Mouse (Mus musculus): ENCODE results near the gene Atg2a. TPM values are rescaled to one million over a fixed set of nuclear protein-coding genes. Genes with fewer than 3 reads are reported as not detected.

Gene Atg2a
- total RNA-seq, 2 experiments from 2014 or later, result 31.1 to 38.3 TPM

Small RNA genes within 50 kb of the gene (microRNA-seq; reads per million reads assigned to microRNA genes)
- gene Mir192 (8.6 to 30.5 reads per million in 2 experiments), gene Mir194-2 (24.1 to 25.9 reads per million in 2 experiments)

Other genes starting within 250 kb of the Atg2a start
- 10 to 100 TPM; 20.5 to 21.9 TPM for gene Capn1, start 225.8 kb upstream of the Atg2a start, total RNA-seq (2021)
- gene Syvn1, start 195.1 kb upstream of the Atg2a start, total RNA-seq (2021), result 10 to 100 TPM; 41.8 to 45.7 TPM
- 10 to 100 TPM; 43.1 to 47.4 TPM for gene Mrpl49, start 183.9 kb upstream of the Atg2a start, total RNA-seq (2021)
- 100 to 1,000 TPM; 588 to 687 TPM for gene Fau, start 183.8 kb upstream of the Atg2a start, total RNA-seq (2021)
- gene Znhit2, start 180.5 kb upstream of the Atg2a start, total RNA-seq (2021), result 10 to 100 TPM; 38.0 to 41.5 TPM
- 10 to 100 TPM; 27.8 to 28.8 TPM for gene Tm7sf2, start 173.3 kb upstream of the Atg2a start, total RNA-seq (2021)
- gene Vps51, start 164.4 kb upstream of the Atg2a start, total RNA-seq (2021), result 10 to 100 TPM; 83.7 to 96.3 TPM
- not detected for gene Tmem262, start 161.6 kb upstream of the Atg2a start, total RNA-seq (2021)
- gene Gm28374, start 159.4 kb upstream of the Atg2a start, total RNA-seq (2021), result not detected
- 10 to 100 TPM; 37.1 to 44.2 TPM for gene Zfpl1, start 156.7 kb upstream of the Atg2a start, total RNA-seq (2021)
- gene Cdca5, start 156.7 kb upstream of the Atg2a start, total RNA-seq (2021), result under 1 TPM in 1 of 2 experiments, not detected in 1; 0.37 TPM
- not detected for gene AC131692.1, start 147.2 kb upstream of the Atg2a start, total RNA-seq (2021)
- gene Naaladl1, start 135.9 kb upstream of the Atg2a start, total RNA-seq (2021), result not detected
- gene Sac3d1, start 123.0 kb upstream of the Atg2a start, total RNA-seq (2021), result 10 to 100 TPM; 15.5 to 17.9 TPM
- gene Snx15, start 113.4 kb upstream of the Atg2a start, total RNA-seq (2021), result 10 to 100 TPM; 36.7 to 40.7 TPM
- gene Batf2, start 100.7 kb upstream of the Atg2a start, total RNA-seq (2021), result under 1 TPM; 0.45 to 0.69 TPM
- gene Arl2, start 100.1 kb upstream of the Atg2a start, total RNA-seq (2021), result 10 to 100 TPM; 75.5 to 76.1 TPM
- gene Majin, start 57.3 kb upstream of the Atg2a start, total RNA-seq (2021), result not detected
- not detected for gene Gpha2, start 15.3 kb upstream of the Atg2a start, total RNA-seq (2021)
- gene Ppp2r5b, start 5.8 kb upstream of the Atg2a start, total RNA-seq (2021), result 100 to 1,000 TPM; 137 to 146 TPM
- 10 to 100 TPM; 84.9 to 88.6 TPM for gene Ehd1, start 35.1 kb downstream of the Atg2a start, total RNA-seq (2021)
- gene Cdc42bpg, start 64.8 kb downstream of the Atg2a start, total RNA-seq (2021), result 1 to 10 TPM; 3.9 to 4.6 TPM
- gene Men1, start 93.3 kb downstream of the Atg2a start, total RNA-seq (2021), result 10 to 100 TPM; 63.3 to 64.8 TPM
- 10 to 100 TPM; 66.3 to 78.4 TPM for gene Map4k2, start 99.5 kb downstream of the Atg2a start, total RNA-seq (2021)
- 100 to 1,000 TPM; 180 to 215 TPM for gene Sf1, start 122.0 kb downstream of the Atg2a start, total RNA-seq (2021)
- 10 to 100 TPM; 26.6 to 32.3 TPM for gene Pygm, start 142.7 kb downstream of the Atg2a start, total RNA-seq (2021)
- gene Rasgrp2, start 157.7 kb downstream of the Atg2a start, total RNA-seq (2021), result 10 to 100 TPM; 29.3 to 29.8 TPM
- gene Nrxn2, start 177.1 kb downstream of the Atg2a start, total RNA-seq (2021), result 100 to 1,000 TPM; 404 to 465 TPM

Measured in layer of hippocampus, postnatal 25 days (tissue).